Mouse (Mus musculus): ENCODE results near the gene Cerk.

Cerk gene

DNA sequence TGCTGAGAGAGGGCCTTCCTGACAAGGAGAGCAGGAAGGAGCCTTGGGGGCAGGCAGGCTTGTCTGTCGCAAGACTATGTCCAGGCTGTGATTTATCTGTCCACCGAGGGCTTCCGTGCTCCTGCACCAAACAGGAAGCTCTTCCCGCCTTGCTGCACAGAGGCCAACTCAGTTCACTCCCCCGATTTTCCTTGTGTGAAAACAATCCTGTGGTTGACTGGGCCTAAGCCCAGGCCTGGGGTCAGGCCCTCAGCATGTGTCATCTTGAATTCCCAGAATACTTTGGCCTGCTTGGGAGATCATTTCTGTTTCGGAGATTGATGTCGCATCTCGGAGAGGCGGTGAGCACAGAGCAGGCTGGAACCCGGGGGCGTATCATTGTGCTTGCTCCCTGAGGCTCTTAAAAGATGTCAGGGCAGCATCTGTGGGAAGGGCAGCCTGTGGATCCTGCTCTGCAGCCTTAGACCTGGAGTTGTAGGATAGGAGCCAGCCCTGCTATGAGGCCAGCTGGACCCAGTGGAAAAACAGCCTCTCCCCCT is 95.9 kb downstream of the Cerk start:
- no peak for DNase-seq (ENCODE audit: low spot score in 2 of 2)

Data from right cerebral cortex, adult 2 months (tissue).